Mouse (Mus musculus) heart, postnatal 0 days (tissue): ENCODE results near the gene Rnf11.

Source experiments
- CTCF ChIP-seq: IDR thresholded peaks from 2 replicates; pipeline ENCODE4 v1.5.1; 2016; ENCODE audit warnings: antibody characterized with exemption, control low read depth, low read depth
- EP300 ChIP-seq: IDR thresholded peaks from 2 replicates; pipeline ENCODE4 v1.6.1; 2016; ENCODE audit warnings: antibody characterized with exemption, low read depth

- TF ChIP-seq CTCF = no peak
- TF ChIP-seq EP300 = no peak
Measured at GRCm38 (mm10) chr4:109493581-109493980, 9.1 kb upstream of the Rnf11 start.
